Mouse (Mus musculus) layer of hippocampus, adult 6 months (tissue): ENCODE measurements around the gene Rffl. TPM values are rescaled to one million over a fixed set of nuclear protein-coding genes. Genes with fewer than 3 reads are reported as not detected.

ENCODE experiments used
- long read RNA-seq, 2 experiments: library from polyadenylated mRNA; unstranded; transcript quantifications; one replicate each; pipeline ENCODE4 v2.0.0; 2019 to 2020
- polyA plus RNA-seq: library from polyadenylated mRNA; unstranded; fragments of <200 nt; fragmentation: Nextera tagmentation; gene quantifications from 2 replicates; pipeline ENCODE4 v1.2.3, GENCODE M21; 2021

The Rffl gene
- 6.8 and 6.9 TPM in 2 replicates for polyA plus RNA-seq
- long read RNA-seq, experiment 1, transcript Rffl-206 (7 exons, 3,489 nt) = major isoform, 5 of 19 reads
- long read RNA-seq, experiment 1, partial matches to known transcripts = 1 of 19 reads
- long read RNA-seq, experiment 1, other reads (novel, unspliced or antisense) = 12 of 19 reads
- long read RNA-seq, experiment 2, transcript Rffl-206 (7 exons, 3,489 nt) = major isoform, 27 of 72 reads
- long read RNA-seq, experiment 2, partial matches to known transcripts = 9 of 72 reads
- long read RNA-seq, experiment 2, other reads (novel, unspliced or antisense) = 35 of 72 reads

DNA sequence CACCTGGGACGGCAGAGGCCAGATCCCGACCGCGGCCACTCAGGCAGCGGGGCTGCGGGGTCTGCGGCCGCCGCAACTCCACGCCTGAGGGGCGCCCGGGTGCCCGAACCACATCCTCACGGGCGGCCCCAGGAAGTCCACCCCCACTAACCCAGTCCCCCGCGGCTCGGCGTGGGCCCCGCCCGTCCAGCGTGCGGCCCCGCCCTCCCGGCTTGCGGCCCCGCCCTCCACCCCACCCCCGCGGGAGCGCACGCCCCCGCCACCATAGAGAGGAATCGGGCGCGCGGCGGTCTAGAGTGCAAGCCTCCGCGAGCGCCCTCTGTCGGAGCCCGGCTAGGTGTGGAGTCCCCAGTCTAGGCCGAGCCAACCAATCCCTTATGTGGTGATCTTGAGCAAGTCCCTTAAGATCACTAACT, at the start of gene Rffl:
Gene Rffl (minus strand): TSS at position 180 of the 416 bp plus-strand sequence.

DNA sequence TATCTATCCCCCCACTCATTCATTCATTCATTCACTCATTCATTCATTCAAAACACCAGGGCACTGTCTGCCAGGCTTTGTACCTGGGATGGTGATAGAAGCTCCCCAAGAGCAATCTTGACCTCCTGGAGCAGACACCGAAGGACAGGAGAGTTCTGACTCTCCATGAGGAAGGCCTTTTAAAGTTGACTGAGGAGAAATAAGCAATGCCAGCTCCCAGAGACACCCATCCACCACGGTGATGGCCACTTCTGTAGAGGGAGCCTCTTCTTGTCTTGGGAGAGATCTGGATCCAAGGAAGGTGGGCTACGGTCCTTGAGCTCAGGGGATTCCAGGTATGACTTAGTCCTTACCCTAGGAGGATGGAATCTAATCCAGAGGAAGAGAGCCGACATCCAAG, 39.2 kb upstream of the Rffl start, which contains the start of gene Unc45b:
Gene Unc45b (plus strand): TSS at position 301 of the 400 bp plus-strand sequence.

DNA sequence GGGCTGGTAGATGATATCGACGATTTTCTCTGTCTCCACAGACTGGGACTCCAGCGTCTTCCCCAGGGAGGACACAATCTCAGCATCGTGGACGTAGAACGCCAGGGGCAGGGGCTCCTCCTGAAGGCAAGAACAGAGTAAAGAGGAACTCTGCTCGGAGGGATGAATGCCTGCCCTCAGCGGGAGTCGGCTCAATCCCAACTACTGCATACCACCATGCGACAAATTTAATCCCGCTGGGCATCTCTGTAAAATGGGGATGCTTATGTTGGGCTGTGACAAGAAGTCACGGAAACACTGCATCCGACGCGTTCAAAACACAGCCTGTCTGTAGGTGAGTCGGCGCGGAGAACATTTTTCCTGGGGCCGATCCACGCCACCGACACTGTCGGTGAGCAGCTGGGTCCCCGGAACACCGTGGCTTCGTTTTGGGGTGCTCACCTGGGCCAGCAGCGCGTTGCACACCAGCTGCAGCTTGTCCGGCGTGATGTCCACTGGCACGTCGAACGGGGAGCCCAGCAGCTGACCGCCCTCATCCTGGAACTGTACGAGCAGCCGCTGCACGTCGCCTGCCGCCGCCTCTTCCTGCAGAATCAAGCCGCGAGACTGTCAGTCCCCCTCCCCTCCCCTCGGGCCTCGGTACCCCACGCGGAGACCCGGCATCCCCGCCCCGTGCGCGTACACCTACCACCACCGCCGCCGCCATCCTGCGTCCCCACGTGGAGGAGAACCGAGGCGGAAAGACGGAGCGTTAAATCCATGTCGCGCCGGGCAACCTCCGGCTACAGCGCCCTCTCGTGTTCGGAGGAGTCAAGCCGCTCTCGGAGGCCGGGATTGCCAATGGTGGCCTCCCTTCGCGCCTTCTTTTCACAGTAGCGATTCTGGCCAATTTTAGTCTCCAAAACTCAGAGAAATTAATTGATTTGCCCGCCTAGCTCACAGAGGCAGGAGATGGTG, 36.9 kb upstream of the Rffl start, which contains the start of gene Nle1:
Gene Nle1 (minus strand): TSS at position 761 of the 957 bp plus-strand sequence.

DNA sequence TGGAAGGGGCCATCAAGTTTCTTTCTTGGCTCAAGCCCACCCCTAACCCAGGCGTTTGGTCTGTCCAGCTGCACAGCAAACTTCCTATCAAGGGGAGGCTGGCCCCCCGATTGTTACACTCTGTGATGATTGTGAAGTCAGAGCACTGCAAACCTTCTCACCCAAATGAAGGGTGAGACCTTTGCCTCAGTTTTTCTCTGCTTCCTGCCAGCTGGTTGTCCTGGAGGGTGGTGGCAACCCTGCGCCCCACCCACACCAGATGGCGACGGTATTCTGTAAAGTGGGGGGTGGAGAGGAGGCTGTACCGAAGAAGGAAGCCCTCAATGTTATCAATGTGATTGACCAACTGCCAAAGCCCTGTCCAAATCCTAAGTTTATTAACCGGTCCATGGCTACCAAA, 20.9 kb upstream of the Rffl start, which contains the start of gene Fndc8:
Gene Fndc8 (plus strand): TSS at position 189 of the 400 bp plus-strand sequence.

DNA sequence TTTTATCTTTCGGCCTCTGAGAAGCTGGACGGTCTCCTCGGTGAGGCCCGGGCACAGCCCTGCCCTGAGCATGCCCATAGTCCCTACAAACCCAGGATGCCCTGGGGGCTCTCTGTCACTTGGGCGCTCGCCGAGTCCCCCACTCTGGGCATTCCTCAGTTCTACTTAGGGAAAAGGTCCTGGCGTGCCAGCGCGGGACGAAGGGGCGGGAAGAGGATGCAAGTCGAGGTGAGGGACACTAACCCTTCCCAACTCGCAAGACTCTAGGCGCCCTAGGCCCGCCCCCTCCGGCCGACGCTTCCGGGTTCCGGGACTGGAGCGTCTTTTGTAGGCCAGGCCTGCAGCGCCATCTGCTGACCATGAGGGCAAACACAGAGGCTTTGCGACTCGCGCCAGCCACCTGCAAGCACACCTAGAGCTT, 19.3 kb upstream of the Rffl start, which contains the start of gene Rad51d:
Gene Rad51d (minus strand): TSS at position 273 of the 421 bp plus-strand sequence.

DNA sequence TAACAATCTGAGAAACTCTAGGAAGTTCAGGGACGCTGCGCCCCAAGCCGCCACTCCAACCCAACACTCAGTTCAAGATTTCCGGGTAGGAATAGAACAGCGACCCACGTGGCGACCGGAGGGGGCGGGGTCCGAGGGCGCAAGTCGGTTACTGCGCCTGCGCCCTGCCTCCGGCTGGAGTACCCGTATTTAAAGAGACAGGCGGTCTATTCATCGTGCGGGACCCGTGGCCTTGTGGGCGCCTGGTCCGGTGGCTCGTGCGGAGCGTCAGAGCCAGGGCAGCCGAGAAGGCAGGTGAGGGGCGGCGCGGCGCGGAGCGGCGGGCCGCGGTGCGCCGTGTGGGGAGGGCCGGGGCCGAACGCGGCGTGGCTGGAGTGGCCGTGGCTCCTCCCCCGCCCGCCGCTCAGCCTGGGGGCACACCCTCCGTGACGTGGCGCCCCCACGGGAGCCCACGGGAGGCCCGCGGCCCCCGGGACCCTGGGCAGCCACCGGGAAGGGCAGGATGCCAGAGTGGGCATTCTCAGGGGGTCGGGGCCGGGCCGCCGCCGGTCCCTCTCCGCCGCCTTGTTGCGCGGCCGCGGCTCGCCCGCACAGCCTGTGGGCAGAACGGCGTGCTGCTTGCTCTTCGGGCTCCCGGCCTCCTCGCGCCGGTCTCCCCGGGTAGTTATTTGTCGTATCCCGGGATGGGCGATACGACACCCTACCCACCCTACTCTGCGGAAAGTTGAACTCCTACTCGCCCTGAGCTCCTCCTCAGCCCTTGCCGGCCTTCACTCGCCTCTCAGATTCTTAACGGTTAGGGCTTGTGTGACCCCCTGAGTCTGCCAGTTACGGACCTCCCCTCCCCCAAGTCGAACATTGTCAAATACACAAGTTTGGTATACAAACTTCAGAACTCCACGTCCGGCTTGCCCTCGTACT, 89.8 kb downstream of the Rffl start, which contains the start of gene Lig3:
Gene Lig3 (plus strand): TSS at position 126 of the 921 bp plus-strand sequence.

DNA sequence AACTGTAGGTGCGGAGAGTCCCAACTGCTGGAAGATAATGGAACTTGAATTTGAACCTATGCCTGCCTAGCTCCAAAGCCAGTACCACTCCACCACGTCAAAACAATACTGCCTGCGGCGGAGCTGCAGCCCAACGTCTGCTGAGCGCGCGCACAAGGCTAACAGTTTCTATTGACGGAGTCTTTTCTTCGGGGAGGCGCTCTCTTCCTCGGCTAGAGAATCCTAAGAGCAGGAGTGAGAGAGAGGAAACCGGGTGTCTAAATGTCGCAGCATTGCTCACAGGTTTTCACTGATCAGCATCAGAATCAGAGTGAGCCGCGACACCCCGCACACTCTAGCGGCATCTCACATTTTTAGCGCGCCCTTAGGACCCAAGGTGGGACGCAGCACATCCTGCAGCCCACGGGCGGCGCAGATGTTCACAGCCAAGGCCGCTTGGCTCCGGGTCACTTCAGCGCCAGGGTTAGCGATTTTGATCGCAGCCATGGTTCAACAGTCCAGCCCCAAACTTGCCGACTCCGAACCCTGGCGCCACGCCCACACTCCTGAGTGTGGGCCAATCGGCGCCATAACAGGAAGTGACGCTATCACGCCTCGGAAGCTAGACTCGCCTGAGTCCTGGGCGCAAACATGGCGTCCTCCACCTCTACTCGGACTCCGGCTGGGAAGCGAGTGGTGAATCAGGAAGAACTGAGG, 107.1 kb downstream of the Rffl start, which contains the start of the genes Cct6b and Zfp830:
Gene Cct6b (minus strand): TSS at position 580 of the 696 bp plus-strand sequence.
Gene Zfp830 (plus strand): TSS at position 604 of the 696 bp plus-strand sequence.

Other genes with a start within 250 kb of the Rffl start
- gene Cct6b, start 106.9 kb downstream of the Rffl start, polyA plus RNA-seq = 0.08 and 0.14 TPM in 2 replicates
- 13.3 and 17.2 TPM in 2 replicates for gene Zfp830, start 106.9 kb downstream of the Rffl start, polyA plus RNA-seq
- 4.0 and 4.3 TPM in 2 replicates for gene Lig3, start 90.1 kb downstream of the Rffl start, polyA plus RNA-seq
- gene Rad51d, start 19.4 kb upstream of the Rffl start, polyA plus RNA-seq = 8.6 and 9.0 TPM in 2 replicates
- gene Fndc8, start 20.9 kb upstream of the Rffl start, polyA plus RNA-seq = 0.10 TPM in 1 of 2 replicates, not detected in the other
- gene Nle1, start 37.2 kb upstream of the Rffl start, polyA plus RNA-seq = 1.2 and 1.5 TPM in 2 replicates
- 0.33 and 0.34 TPM in 2 replicates for gene Unc45b, start 39.3 kb upstream of the Rffl start, polyA plus RNA-seq
- gene Slfn5, start 80.1 kb upstream of the Rffl start, polyA plus RNA-seq = 0.69 and 0.75 TPM in 2 replicates
- gene Slfn9, start 120.6 kb upstream of the Rffl start, polyA plus RNA-seq = 0.16 and 0.20 TPM in 2 replicates
- gene Slfn8, start 149.6 kb upstream of the Rffl start, polyA plus RNA-seq = 0.36 and 0.70 TPM in 2 replicates
- gene Slfn2, start 193.9 kb upstream of the Rffl start, polyA plus RNA-seq = 0.90 and 2.1 TPM in 2 replicates
- 0.08 TPM in 1 of 2 replicates, not detected in the other for gene Slfn1, start 245.6 kb upstream of the Rffl start, polyA plus RNA-seq